Mouse (Mus musculus) monocyte, adult 2 months (primary cell): ENCODE measurements around the gene Mmd.
"Not testable (repeated sequence)": the region's sequence is repeated elsewhere in the genome, so short reads cannot be mapped to it uniquely, and the experiment has no call there.

Experiments used
- DNase-seq, 2 experiments: peaks; one replicate each; pipeline ENCODE4 v3.0.0; 2022; ENCODE audit warnings: low spot score in 2 of 2, low read depth in 1 of 2

Gene Mmd

GRCm38 (mm10) chr11:90281943-90282342 is 32.7 kb downstream of the Mmd start:
- DNase-seq: not testable (repeated sequence)

GRCm38 (mm10) chr11:90283159-90283558 is 33.9 kb downstream of the Mmd start:
- no peak for DNase-seq

- no peak for DNase-seq
These were observed 34.3 kb downstream of the Mmd start for GRCm38 (mm10) chr11:90283601-90284000.

- DNase-seq: no peak
These were observed 34.8 kb downstream of the Mmd start for GRCm38 (mm10) chr11:90284079-90284478.

- DNase-seq: no peak
These were observed 35.4 kb downstream of the Mmd start for GRCm38 (mm10) chr11:90284623-90285022.

GRCm38 (mm10) chr11:90286550-90287154 is 37.4 kb downstream of the Mmd start:
- DNase-seq: no peak

- no peak for DNase-seq
These were observed 41.9 kb downstream of the Mmd start for GRCm38 (mm10) chr11:90291156-90291555.

- no peak for DNase-seq
These were observed 43.5 kb downstream of the Mmd start for GRCm38 (mm10) chr11:90292766-90293165.

GRCm38 (mm10) chr11:90294622-90295021 is 45.4 kb downstream of the Mmd start:
- no peak for DNase-seq

- DNase-seq: no peak
These were observed 56.8 kb downstream of the Mmd start for GRCm38 (mm10) chr11:90306067-90306466.

GRCm38 (mm10) chr11:90306993-90307392 is 57.7 kb downstream of the Mmd start:
- DNase-seq: no peak

- no peak for DNase-seq
These were observed 65.3 kb downstream of the Mmd start for GRCm38 (mm10) chr11:90314606-90315005.

GRCm38 (mm10) chr11:90317482-90317881 is 68.2 kb downstream of the Mmd start:
- DNase-seq: no peak

- no peak for DNase-seq
These were observed 71.7 kb downstream of the Mmd start for GRCm38 (mm10) chr11:90320922-90321321.

- DNase-seq: no peak
These were observed 75.3 kb downstream of the Mmd start for GRCm38 (mm10) chr11:90324597-90324996.

- DNase-seq: no peak
These were observed 76.9 kb downstream of the Mmd start for GRCm38 (mm10) chr11:90326146-90326545.

- no peak for DNase-seq
These were observed 77.6 kb downstream of the Mmd start for GRCm38 (mm10) chr11:90326836-90327235.
